Mouse (Mus musculus) lung, embryonic 14.5 days (tissue): ENCODE results near the gene Cnih1. TPM values are rescaled to one million over a fixed set of nuclear protein-coding genes. Genes with fewer than 3 reads are reported as not detected.

ENCODE experiments used
- ATAC-seq: fragments of 200-750 bp; cut with Nextera tagmentation; 2 replicates; pipeline ENCODE4 v1.8.0; 2017; ENCODE audit warnings: mild to moderate bottlenecking, moderate TSS enrichment, moderate library complexity; ENCODE audit not compliant: insufficient read depth
- DNase-seq: peaks from one replicate; pipeline ENCODE4 v3.0.0-alpha.2; 2015
- H3K27ac ChIP-seq: fragments of 300-500 bp; sonication (generic); 2 replicates; pipeline ENCODE4 v1.5.1; 2014; ENCODE audit warnings: low read depth, mild to moderate bottlenecking, moderate library complexity
- H3K27me3 ChIP-seq: fragments of 300-500 bp; sonication (generic); 2 replicates; pipeline ENCODE4 v1.6.1; 2014; ENCODE audit warnings: low read length, control low read depth; ENCODE audit not compliant: insufficient read depth
- H3K36me3 ChIP-seq: fragments of 300-500 bp; sonication (generic); 2 replicates; pipeline ENCODE4 v1.6.1; 2014; ENCODE audit warnings: control low read depth; ENCODE audit not compliant: insufficient read depth
- H3K4me1 ChIP-seq: fragments of 300-500 bp; sonication (generic); 2 replicates; pipeline ENCODE4 v1.6.1; 2014; ENCODE audit warnings: antibody characterized with exemption, control low read depth; ENCODE audit not compliant: insufficient read depth
- H3K4me2 ChIP-seq: fragments of 300-500 bp; sonication (generic); 2 replicates; pipeline ENCODE4 v1.6.1; 2014; ENCODE audit warnings: mild to moderate bottlenecking
- H3K4me3 ChIP-seq: fragments of 300-500 bp; sonication (generic); 2 replicates; pipeline ENCODE4 v1.5.1; 2014; ENCODE audit warnings: low read depth, low read length
- H3K9ac ChIP-seq: fragments of 300-500 bp; sonication (generic); 2 replicates; pipeline ENCODE4 v1.6.1; 2014
- H3K9me3 ChIP-seq: fragments of 300-500 bp; sonication (generic); 2 replicates; pipeline ENCODE4 v1.6.1; 2016; ENCODE audit warnings: low read depth, low read length, control low read depth
- CTCF ChIP-seq: IDR thresholded peaks from 2 replicates; pipeline ENCODE4 v1.5.1; 2016; ENCODE audit warnings: antibody characterized with exemption, low read depth
- WGBS: fragments of 180-500 bp; shearing (Covaris S2); extraction: QIAGEN DNeasy Blood & Tissue Kit; methylation state at CpG from one replicate; pipeline ENCODE4 v1.1.7; 2014; 5-methylcytosine and 5-hydroxymethylcytosine counted together
- polyA plus RNA-seq: library from polyadenylated mRNA; unstranded; fragments of >200 nt; fragmentation: Nextera tagmentation; extraction: Ambion mirVana; gene quantifications from 2 replicates; pipeline ENCODE4 v1.2.1, GENCODE M21; 2014

Gene Cnih1
- polyA plus RNA-seq, 1 experiment from 2014 or later, result 205 TPM

DNA sequence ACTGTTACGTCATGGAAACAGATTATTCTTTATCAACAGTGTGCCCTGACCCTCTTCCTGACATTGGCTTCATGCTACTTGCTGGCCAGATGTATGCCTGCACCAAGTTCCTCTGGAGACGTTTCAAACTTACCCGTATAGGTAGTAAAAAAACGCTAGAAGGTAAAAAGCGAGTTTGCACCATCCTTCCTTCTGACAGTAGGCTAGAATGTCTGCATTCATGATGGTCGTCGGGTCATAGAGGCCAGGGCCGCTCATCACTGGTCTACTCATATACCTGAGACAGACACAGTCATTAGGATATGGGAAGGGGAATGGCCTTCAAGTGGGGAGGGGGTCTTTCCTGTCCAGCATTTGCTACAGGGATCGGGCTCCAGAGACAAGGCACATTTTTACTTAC, 9.5 kb downstream of the Cnih1 start:
- no peak overlapping the region for H3K9ac ChIP-seq
- ATAC-seq (no peak), DNase-seq (no peak)
- H3K36me3 ChIP-seq, result peaks cover 93% of the 10 kb centered on the region
- no peak overlapping the region for H3K4me3 ChIP-seq
- H3K4me1 ChIP-seq, result no peaks in the 10 kb centered on the region
- no peak overlapping the region for H3K27ac ChIP-seq
- TF ChIP-seq CTCF, result no peak
- H3K27me3 ChIP-seq, result no peaks in the 10 kb centered on the region
- H3K9me3 ChIP-seq, result peaks cover 3% of the 10 kb centered on the region; the same call in 1 of the 2 replicates
- H3K4me2 ChIP-seq, result no peak overlapping the region
- 97% methylated on average over 9 of the region's 9 CpGs for WGBS

DNA sequence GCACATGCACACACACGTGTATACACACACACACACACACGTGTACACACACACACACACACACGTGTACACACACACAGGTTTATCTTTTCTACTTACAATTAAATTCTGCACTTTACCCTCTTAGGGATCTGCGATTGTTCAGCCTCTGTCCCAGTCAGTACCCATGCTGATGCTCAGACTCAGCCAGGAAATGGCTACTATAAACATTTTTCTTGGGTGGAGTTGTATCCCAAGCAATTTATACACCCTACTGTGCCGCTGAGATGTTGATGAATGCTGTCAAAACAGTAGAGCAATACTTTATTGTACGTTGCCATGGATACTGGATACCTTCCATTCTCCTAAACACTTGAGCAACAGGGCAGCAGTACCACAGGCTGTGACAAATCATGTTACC, 18.2 kb downstream of the Cnih1 start:
- no peak for TF ChIP-seq CTCF
- no peak overlapping the region for H3K4me3 ChIP-seq
- no peak for ATAC-seq
- H3K9me3 ChIP-seq, result no peaks in the 10 kb centered on the region
- peaks cover 75% of the 10 kb centered on the region for H3K36me3 ChIP-seq
- H3K4me2 ChIP-seq, result no peak overlapping the region
- no peak overlapping the region for H3K9ac ChIP-seq
- DNase-seq, result peak; percentile 14
- H3K4me1 ChIP-seq, result no peaks in the 10 kb centered on the region
- WGBS, result 62% methylated on average over 6 of the region's 6 CpGs
- no peaks in the 10 kb centered on the region for H3K27me3 ChIP-seq
- no peak overlapping the region for H3K27ac ChIP-seq

DNA sequence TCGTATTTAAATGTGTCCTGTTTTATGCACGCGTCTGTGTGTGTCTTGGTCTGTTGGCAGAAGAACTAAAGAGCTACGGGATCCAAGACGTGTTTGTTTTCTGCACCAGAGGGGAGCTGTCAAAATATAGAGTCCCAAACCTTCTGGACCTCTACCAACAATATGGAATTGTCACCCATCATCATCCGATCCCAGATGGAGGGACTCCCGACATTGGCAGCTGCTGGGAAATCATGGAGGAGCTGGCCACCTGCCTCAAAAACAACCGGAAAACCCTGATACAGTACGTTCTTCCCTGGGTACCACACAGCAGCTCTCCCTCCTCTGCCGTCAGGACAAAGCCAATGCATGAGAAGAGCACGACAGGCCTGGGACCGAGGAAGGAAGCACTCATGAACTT, 21.1 kb downstream of the Cnih1 start:
- Histone ChIP-seq H3K27me3 (no peaks in the 10 kb centered on the region), H3K4me1 (no peaks in the 10 kb centered on the region), H3K4me2 (no peak overlapping the region), H3K36me3 (peaks cover 72% of the 10 kb centered on the region), H3K4me3 (no peak overlapping the region), H3K27ac (no peak overlapping the region), H3K9me3 (no peaks in the 10 kb centered on the region), H3K9ac (no peak overlapping the region)
- no peak for DNase-seq
- no peak for ATAC-seq
- WGBS, result 74% methylated on average over 12 of the region's 12 CpGs
- TF ChIP-seq CTCF, result no peak

DNA sequence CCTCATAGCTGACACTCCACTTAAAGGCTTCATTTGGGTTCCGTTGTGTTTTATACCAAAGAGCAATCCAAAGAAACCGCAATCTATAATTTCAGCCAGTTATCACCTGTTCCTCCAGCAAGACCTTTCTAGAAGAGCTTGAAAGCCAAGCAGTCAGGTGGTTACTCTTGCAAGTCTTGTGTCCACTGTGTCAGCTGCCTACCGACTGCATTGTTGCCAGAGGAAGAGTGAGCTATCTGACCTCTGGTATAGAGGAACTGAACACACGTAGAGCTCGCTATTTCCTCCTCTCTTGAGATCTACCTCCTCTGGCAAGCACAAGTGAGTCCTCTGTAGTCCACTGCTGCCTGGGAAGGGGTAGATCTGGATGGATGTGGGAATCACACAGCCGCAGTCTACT, 27.0 kb downstream of the Cnih1 start:
- H3K4me2 ChIP-seq, result peak overlapping the region; percentile 91
- no peak overlapping the region for H3K27ac ChIP-seq
- H3K4me3 ChIP-seq, result peak overlapping the region; percentile 79
- DNase-seq (no peak), ATAC-seq (no peak)
- WGBS, result 44% methylated on average over 6 of the region's 6 CpGs
- peaks cover 12% of the 10 kb centered on the region for H3K4me1 ChIP-seq
- H3K27me3 ChIP-seq, result no peaks in the 10 kb centered on the region
- no peaks in the 10 kb centered on the region for H3K9me3 ChIP-seq
- TF ChIP-seq CTCF, result no peak
- peak overlapping the region; percentile 84 for H3K9ac ChIP-seq
- peaks cover 19% of the 10 kb centered on the region for H3K36me3 ChIP-seq

DNA sequence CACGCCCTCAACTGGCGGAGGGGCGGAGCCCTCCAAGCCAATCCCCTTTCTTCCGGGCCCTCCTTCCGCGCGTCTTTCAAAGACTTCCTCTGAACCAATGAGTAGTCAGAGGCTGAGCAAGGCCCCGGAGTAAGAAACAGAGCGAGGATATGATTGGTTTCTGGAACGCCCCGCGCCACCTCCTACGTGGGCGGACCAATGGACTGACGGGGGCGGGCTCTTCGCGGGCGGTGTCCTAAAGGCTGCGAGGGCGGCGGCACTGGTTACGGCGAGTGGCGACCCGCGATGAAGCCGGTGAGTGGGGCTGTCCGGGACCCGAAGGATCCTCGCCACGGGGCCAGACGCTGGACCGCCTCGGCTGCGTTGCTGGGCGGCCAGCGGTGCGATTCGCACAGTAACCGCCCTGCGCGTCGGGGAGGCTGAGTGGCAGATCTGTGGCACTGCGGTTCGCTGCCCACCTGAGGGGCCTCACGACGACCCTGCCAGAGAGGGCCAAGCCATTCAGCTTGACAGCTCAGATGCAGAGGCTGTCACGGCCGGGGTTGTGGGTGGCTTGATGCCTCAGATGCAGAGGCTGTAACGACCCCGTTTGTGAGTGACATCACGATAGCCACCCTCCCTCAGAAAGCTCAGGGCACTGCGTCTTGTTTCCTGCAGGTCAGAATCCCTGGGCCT, 27.7 kb downstream of the Cnih1 start, which contains the start of gene Cdkn3:
Gene Cdkn3 (plus strand): TSS at position 187 of the 675 bp plus-strand sequence.
- peak; percentile 100 for ATAC-seq
- peak; percentile 96 for DNase-seq

DNA sequence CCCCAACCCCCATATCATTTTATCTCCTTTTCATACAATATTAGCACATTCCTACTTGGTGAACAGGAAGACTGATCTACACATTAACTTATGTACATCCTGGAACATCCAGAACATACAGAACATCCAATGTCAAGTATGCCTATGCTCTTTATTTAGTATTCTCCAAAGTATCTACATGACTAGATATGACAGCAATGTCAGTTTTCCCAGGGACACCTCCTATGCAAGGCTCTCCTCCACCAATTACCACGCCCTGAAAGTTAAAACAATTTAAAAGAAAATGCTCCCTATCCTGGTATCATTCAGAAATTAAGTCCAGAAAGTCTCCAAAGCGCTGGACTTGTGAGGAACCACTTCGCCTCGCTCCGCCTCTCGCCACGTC, 28.2 kb downstream of the Cnih1 start:
- no peak overlapping the region for H3K27ac ChIP-seq
- no peak overlapping the region for H3K9ac ChIP-seq
- H3K4me3 ChIP-seq, result peak overlapping the region; percentile 79; the same call in 1 of the 2 replicates
- WGBS, result under 1% methylated on average over 7 of the region's 7 CpGs
- peaks cover 13% of the 10 kb centered on the region for H3K36me3 ChIP-seq
- H3K4me1 ChIP-seq, result peaks cover 12% of the 10 kb centered on the region
- TF ChIP-seq CTCF, result no peak
- no peak for DNase-seq
- no peak; the same call in 1 of the 2 replicates for ATAC-seq
- peak overlapping the region; percentile 91 for H3K4me2 ChIP-seq
- H3K27me3 ChIP-seq, result no peaks in the 10 kb centered on the region
- H3K9me3 ChIP-seq, result no peaks in the 10 kb centered on the region

More for the DNA sequence above, 27.7 kb downstream of the Cnih1 start, which contains the start of gene Cdkn3:
- Histone ChIP-seq H3K36me3 (peaks cover 16% of the 10 kb centered on the region), H3K9me3 (no peaks in the 10 kb centered on the region), H3K27ac (peak within 1 kb of the TSS; percentile 26; the same call in 1 of the 2 replicates), H3K4me3 (peak within 1 kb of the TSS; percentile 79), H3K27me3 (no peaks in the 10 kb centered on the region), H3K4me1 (peaks cover 12% of the 10 kb centered on the region), H3K9ac (peak within 1 kb of the TSS; percentile 84), H3K4me2 (peak within 1 kb of the TSS; percentile 91)
- under 1% methylated on average over 54 of the region's 54 CpGs for WGBS
- no peak for TF ChIP-seq CTCF

DNA sequence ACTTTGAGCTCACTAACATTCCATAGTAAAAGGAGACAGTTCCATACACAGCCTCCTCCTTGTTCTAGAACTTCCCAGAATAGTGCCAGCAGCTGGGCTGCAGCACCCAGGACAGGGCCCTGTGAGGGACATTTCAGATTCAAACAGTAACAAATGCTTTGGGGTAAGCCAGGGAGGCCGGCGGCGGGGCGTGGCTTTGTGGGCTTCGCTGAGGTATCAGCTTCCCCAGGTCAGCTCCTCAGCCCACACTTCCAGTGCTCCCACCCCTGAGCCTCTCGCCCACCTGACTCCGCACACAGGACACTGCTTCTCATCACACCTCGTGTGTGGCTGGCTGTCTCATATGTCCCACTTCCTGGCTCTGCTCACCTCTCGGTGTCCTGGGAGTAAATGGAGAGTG, 30.5 kb downstream of the Cnih1 start:
- no peak overlapping the region for H3K27ac ChIP-seq
- TF ChIP-seq CTCF, result no peak
- DNase-seq (no peak), ATAC-seq (no peak)
- peaks cover 12% of the 10 kb centered on the region for H3K4me1 ChIP-seq
- H3K27me3 ChIP-seq, result no peaks in the 10 kb centered on the region
- H3K4me2 ChIP-seq, result no peak overlapping the region
- no peaks in the 10 kb centered on the region for H3K9me3 ChIP-seq
- 60% methylated on average over 9 of the region's 9 CpGs for WGBS
- H3K36me3 ChIP-seq, result no peaks in the 10 kb centered on the region
- H3K9ac ChIP-seq, result no peak overlapping the region
- H3K4me3 ChIP-seq, result no peak overlapping the region
